Mouse (Mus musculus) T-helper 17 cell (primary cell): ENCODE results near the gene Anln.
"Not testable (repeated sequence)": the region's sequence is repeated elsewhere in the genome, so short reads cannot be mapped to it uniquely, and the experiment has no call there.

Experiments used
- in situ Hi-C, 2 experiments: fragments of 300-600 bp; cut with MboI, MseI; formaldehyde crosslinking; loops; 1 replicate in 1 of 2; 2 replicates in 1 of 2; pipeline ENCODE4 v1.15.1; 2025; ENCODE audit warnings: high pct_unique_total_duplicates in 2 of 2

The Anln gene

DNA sequence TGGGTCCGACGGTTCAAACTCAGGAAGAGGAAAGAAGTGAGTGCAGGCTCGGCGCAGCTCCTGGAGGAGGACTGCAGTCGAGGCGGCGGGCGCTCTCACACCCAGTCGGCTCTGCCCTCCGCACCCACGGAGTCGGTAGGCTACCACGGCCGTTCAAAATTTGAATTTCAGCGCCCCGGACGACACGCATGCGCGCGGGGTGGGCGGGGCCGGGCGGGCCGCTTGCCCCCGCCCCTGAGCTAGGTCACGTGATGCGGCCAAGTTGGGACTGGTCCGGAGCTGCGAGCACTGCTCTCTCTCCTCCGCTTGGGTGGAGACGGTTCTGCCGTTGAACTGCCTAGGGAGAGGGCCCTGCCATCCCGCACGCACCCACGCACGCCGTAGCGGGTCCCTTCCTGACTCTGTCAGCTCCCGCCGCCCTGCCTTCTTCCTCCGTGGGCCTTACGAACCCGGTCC, at the start of gene Anln:
Anln (minus strand) TSS at position 168 of the 456 bp plus-strand sequence.
- in situ Hi-C loops: no loop called here

DNA sequence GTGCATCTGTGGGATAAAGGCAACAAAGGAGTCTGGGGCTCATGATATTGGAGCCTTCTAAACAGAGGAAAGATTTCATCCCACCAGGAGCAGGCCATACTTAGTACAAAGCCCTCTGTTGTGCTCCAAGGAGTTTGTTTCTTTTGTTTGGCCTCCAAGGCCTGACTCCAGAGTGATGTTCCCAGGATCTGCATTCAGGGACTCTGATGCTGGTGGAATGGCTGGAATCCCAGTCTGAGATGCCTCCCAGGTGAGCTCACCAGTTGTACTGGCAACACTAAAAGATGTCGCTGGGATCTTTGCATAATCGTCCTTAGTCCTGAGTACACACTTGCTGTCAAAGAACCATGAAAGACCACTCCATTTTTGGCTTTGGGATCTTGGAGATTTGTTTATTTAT, 45.1 kb upstream of the Anln start:
- in situ Hi-C loops: no loop called here

DNA sequence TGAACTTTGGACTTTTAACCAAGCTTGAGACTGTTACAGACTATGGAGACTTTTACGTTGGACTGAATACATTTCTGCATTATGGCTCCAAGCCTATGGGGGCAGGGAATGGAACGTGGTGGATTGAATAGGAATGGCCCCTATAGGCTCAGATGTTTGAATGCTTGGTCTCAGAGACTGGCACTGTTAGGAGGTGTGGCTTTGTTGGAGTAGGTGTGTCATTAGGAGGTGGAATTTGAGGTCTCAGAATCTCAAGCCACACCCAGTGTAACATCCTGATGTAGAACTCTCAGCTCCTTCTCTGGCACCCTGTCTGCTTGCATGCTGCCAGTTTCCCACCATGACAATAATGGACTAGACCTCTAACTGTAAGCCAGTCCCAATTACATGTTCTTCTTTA, 44.2 kb upstream of the Anln start:
- in situ Hi-C loops: no loop called here

DNA sequence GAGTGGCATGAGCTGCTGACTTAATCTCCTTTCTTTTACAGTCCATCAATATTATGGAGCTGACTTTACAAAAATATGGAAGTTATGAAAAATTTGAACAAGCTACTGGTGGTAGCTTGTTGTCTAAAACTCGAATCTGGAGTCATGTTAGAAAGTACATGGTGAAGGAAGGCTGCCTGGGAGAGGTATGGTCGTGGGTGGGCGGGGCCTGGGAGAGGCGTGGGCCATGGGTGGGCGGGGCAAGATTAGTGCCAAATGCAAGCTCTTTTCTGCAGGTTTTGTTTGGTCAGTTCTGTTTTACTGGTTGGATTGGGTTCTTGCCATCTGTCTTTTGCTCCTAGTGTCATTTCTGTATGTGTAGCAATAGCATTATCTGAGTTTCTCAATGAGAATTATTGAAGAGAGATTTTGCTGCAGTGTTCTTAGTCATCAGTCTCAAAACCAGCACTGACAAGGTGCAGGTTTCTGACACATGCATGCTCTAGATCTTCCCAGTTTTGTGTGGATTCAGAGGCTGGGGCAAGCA, 41.4 kb upstream of the Anln start:
- in situ Hi-C loops: no loop called here

DNA sequence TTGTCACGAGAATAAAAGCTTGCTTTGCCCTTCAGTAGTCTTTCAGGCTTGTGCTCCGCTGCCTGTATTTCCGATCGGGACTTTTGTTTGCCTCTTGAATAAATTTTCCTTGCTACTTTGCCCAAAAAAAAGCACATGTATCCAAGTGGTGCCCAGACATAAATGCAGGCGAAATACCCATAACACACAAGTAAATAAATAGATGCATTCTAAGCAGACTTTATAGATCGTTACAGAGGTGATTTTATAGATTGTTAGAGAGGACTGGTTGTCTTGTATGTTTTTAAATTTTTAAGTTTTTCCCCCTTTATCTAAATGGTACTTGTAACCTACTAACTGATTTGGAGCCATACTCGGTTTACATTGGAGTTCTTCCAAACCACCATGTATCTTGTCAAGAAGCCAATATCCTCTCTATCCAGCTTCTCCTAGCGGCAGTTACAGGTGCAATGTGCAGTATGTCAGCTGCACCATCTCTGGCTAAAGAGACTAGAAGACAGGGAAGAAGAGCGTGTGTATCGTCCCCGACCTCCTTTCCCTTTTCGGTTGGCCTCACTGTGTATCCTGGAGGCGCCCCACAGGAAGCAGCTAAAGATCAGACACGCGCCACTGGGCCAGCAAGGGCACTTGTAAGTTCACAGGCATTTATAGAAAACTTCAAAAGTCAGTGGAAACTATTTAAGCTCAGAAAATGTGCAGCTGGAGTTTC, 40.7 kb upstream of the Anln start:
- in situ Hi-C loops: no loop called here

DNA sequence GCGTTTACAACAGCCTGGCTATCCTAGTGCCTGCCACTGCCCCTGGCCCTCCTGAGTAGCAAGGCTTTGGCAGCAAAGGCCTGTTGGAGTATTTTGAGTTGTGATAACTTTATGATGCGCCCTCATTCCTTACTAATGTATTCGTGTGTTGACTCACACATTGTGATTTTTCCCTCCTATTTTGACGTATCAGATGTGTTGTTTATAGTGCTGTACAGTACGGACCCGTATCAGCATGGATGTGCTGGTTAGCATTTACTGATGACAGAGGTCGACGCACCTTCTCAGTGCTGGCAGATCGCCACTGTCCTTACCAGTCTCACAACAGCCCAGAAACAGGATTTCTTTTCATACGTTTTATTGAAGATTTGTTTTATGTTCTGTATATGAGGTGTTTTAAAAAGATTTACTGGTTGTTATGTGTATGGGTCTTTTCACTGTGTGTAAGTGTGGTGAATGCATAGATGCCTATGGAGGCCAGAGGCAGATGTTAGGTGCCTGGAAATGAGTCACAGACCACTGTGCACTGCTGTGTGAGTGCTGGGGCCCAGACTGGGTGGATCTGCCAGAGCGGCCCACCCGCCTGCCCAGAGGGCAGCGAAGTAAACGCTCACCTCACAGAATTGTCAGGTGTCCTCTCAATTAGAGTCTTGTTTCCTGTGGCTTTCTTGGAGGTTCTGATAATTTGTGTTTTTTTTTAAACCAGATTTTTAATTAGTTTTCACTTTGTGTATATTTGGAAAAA, 39.9 kb upstream of the Anln start:
- in situ Hi-C loops: no loop called here

DNA sequence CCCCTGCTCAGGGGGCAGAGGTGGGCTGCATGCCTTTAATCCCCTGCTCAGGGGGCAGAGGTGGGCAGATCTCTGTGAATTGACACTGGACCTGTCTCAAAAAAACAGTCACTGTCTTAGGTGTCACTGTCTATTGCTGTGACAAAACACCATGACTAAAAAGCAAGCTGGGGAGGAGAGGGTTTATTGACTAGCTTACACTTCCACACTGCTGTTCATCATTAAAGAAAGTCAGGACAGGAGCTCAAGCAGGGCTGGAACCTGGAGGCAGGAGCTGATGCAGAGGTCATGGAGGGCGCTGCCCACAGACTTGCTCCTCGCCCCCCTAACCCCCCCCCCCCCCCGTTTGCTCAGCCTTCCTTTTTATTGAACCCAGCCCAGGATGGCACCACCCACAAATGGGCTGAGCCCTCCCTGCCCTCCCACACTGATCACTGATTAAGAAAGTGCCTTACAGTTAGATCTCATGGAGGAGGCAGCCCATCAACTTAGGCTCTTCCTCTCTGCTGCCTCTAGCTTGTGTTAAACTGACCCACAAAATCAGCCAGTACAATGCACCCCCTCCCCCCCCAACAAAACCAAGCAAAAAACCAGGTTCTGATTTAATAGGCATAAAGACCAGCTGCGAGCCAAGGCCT, 39.2 kb upstream of the Anln start:
- in situ Hi-C loops: no loop called here

DNA sequence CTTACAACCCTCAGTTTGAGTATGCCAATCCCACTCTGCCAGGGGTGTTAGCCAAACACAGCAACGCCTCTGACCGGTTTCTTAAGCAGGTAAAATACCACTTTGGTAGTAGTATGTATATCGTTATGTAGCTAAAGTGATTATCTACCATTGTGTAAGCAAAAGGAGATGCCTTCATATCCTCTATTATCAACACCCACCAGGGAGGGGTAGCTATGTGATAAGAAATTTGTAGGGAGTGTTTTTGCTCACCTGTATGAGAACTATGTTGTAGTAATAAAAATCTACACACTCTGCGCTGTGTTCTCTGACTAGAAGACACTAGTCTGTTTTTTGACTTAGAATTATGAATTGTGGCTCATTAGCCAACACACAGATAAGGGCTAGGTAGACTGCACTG, 35.7 kb upstream of the Anln start:
- in situ Hi-C loops: no loop called here

DNA sequence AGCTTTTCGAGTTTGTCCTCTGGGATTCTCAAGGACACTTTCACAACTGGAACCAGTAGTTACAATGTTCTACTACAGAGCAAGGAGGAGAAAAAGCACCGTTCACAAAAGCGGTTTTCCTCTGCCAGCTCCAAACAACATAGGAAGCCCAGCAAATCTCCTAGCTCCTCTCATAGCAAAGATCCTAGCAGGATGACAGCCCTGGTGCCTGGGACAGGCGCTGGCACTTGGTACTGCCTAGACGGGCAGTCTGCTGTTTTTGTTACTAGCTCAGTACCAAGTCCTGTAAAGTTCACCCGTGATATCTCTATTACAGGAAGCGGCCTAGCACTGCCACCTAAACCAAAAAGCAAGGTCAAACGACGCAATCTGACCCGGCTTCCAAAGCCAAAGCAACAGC, 35.2 kb upstream of the Anln start:
- in situ Hi-C loops: no loop called here

DNA sequence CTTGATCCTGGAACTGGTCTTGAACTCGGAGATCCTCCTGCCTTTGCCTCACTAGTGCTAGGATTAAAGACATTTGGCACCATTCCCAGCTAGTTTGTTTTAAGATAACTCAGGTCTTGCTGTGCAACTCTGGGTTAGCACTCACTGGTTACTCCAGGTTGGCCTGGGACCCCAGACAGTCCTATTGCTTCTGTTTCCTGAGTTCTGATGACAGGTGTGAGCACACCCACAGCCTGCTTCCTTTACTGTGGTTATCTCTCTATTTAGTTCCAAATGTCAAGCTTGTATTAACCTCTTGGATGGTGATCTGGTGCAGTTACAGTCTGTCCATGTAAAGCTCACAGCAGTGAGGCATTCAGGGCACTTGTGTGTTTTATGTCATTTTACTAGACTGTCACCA, 34.5 kb upstream of the Anln start:
- in situ Hi-C loops: no loop called here

DNA sequence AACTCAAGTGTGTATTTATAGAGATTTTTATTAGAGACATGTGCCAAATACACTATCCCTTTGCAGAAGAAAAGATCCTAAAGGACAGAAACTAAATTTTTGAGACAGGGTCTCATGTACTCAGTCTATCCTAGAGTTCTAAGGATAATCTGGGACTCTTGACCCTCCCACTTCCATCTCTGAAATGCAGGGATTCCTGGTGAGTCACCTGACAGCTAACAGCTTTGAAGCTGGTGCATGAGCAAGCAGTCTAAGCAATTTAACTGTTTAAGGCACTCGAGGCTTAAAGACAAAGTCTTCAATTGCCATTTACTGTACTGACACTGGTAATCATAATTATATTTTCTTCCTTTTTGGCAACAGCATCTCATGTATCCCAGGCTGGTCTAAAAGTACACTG, 33.6 kb upstream of the Anln start:
- in situ Hi-C loops: no loop called here

DNA sequence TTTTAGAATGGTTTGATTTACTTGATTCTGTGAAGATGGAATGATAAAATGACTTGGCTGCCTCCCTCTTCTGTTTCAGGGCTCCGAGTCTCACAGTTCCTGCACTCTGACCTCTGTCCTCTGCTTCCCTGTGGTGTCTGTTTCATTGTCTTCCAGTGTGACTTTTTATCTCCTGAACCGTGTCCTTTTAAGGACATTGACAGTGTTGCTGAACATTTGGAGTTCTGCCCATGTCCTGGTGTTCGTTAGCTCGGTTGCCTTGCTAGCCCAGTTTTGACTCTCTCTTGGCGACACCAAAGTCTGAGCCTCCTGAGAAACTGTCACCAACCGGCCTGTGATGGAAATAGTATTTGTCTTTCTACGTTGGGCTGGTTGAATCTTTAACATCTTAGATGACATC, 31.5 kb upstream of the Anln start:
- in situ Hi-C loops: no loop called here

DNA sequence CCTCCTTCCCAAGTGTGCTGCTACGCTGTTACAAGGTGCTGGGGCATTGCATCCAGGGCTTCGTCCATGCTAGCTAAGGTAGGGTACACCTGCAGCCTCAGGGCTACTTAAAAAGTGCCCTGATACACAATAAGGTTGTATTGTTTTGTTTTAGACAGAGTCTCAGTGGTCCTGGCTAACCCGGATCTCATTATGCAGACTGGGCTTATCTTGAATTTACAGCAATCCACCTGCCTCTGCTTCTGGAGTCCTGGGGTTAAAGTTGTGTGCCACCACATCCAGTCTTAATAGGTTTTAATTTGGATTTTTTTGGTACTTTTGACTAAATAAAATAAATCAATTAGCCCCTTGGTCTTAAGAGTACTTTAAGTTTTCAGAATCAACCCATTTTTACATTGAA, 30.9 kb upstream of the Anln start:
- in situ Hi-C loops: no loop called here

DNA sequence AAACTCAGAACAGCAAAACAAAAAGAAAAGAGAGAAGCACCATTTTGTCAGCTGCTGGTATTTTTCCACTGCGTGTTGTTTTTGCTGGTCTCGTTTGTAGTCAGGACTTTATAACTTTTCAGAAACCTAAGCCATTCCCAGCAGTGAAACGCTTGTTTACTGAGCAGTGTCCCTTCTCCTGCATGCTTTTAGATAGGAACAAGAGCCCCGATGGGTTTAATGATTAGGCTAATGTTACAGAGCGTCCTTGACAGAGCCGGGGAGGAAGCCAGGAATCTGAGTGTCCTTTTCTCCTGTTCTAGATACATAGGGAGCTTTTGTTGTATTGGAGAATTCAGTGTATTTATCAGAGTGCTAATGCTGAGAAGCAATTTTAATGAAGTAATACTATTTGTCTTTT, 28.6 kb upstream of the Anln start:
- in situ Hi-C loops: no loop called here

DNA sequence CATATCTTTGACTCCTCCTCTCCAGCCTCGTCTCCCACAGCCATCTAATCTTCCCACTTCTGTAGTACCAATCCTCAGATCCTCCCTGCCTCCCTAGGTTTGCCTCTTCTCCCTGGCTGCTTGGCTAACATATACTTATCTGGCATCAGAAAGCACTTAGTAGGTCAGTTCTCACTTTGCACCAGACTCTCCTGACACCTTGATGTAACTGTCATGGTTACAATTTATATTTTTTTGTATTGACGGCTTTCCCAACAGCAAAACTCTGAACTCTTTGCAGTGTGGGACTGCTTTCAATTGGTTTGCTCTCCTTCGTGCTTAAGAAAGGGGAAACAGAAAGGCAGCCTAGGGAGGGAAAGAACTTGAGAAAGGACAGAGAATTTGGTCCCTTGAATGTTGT, 27.2 kb upstream of the Anln start:
- in situ Hi-C loops: no loop called here

DNA sequence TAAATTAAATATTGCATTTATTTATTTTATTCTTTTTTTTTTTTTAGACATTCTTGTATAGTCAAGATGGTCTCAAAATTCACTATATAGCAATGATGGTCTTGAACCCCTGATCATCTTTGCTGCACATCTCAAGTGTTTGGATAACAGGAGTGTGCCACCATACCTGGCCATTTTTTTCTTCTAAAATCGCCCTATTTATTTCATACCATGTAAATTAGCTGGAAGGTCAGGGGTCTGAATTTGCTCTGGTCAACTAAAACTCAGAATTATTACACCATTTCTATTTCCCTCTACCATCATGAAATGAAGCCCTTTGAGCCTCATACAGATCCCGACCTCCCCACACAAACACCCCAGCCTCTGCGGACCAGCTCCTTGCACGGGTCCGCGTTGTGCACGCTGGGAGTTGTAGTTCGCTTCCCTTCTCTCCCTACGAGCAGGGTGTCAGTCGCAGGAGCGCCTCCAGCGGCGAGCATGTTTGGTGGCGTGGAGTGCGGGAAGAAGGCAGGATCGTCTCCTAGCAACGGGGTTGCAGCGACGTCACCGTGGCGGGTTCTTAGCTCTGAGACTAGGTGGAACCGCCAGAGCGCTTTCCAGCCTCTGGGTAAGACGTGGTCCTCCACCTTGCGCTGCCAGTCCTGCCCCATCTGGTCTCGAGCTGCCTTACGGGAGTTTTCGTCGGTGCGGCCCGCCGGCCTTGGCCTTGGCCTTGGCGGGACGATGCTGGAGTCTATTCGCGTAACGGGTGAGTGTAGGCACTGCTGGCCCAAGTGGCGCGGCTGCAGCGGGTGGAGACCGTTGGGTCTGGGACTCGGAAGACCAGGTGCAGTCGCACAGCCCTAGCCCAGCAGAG, 22.2 kb upstream of the Anln start, which contains the start of gene 9530077C05Rik:
9530077C05Rik (plus strand) TSS at position 512 of the 856 bp plus-strand sequence.
- in situ Hi-C loops: loop anchor here in 1 of 2 experiments (5.0 kb wide), 1 partner anchor 56 kb away; the partner anchor contains the start of gene Rp9

DNA sequence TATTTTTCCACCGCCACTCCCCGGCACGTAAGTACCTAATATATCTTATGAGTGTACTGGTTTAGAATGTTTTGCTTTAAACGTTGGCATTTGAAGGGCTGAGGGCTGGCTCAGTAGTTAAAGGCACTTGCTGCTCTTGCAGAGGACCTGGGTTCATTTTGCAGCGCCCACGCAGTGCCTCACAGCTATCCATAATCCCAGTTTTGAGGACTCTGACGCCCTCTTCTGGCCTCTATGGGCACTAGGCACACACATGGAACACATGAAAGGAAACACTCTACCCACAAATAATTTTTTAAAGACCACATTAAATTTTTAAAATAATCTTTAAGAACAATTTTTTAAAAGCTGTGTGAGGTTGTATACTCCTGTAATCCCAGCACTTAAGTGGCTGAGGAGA, 20.5 kb upstream of the Anln start:
- in situ Hi-C loops: no loop called here

DNA sequence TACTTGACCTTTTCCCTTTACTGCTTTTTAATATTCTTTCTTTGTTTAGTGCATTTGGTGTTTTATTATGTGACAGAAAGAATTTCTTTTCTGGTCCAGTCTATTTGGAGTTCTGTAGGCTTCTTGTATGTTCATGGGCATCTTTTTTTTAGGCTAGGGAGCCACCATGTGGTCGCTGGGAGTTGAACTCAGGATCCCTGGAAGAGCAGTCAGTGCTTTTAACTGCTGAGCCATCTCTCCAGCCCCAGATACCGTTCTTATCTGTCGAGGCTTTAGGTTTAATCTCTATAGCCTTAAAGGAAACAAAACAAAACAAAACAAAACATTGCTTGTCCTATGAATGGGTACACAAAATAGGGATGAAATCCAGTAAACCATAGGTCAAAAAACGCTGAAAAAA, 19.4 kb upstream of the Anln start:
- in situ Hi-C loops: not testable (repeated sequence)

DNA sequence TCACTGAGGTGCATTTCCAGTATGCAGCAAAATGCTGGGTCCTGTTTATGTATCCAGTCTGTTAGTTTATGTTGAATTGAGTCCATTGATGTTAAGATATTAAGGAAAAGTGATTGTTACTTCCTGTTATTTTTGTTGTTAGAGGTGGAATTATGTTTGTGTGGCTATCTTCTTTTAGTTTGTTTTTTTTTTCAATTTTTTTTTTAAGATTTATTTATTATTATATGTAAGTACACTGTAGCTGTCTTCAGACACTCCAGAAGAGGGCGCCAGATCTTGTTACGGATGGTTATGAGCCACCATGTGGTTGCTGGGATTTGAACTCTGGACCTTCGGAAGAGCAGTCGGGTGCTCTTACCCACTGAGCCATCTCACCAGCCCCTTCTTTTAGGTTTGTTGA, 18.6 kb upstream of the Anln start:
- in situ Hi-C loops: not testable (repeated sequence)

DNA sequence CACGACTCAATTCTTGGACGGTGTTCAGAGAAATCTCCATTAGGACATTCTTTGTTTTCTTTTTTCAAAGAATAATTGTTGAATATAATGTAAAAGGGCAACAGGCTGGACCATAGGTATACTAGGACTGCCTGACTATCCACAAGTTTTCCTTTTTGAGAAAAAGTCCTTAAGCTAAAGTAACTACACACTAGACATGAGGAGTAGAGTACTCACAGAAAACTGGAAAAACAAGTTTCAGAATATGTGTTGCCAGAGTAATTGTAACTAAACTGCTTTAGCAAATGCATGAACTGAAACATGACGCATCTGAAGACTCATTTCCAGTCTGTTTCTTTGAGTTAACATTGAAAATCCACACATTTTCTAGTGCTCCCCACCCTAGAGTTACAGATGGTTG, 16.4 kb upstream of the Anln start:
- in situ Hi-C loops: no loop called here

DNA sequence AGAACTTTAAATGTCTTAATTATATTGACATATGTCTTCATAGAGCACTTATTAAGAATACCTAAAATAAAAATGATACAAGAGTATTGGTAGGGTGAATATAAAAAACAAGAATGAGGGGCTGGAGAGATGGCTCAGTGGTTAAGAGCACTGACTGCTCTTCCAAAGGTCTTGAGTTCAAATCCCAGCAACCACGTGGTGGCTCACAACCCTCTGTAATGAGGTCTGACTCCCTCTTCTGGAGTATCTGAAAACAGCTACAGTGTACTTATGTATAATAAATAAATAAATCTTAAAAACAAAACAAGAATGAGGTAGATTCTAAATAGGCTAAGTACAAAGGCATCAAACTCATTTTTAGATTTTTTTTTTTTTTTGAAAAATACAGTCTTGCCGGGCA, 14.5 kb upstream of the Anln start:
- in situ Hi-C loops: not testable (repeated sequence)
